Mouse (Mus musculus): Measurements from ENCODE around the gene Rsrp1. TPM values are rescaled to one million over a fixed set of nuclear protein-coding genes. Genes with fewer than 3 reads are reported as not detected.
"Not testable (repeated sequence)": the region's sequence is repeated elsewhere in the genome, so short reads cannot be mapped to it uniquely, and the experiment has no call there.

Rsrp1 gene
- 394 and 402 TPM in 2 replicates for total RNA-seq (2021)
- long read RNA-seq, experiment 1, transcript Rsrp1-201 (5 exons, 1,749 nt) = minor isoform, 114 of 758 reads
- long read RNA-seq, experiment 1, transcript Rsrp1-203 (6 exons, 2,151 nt) = minor isoform, 10 of 758 reads
- long read RNA-seq, experiment 1, transcript Rsrp1-204 (4 exons, 3,051 nt) = major isoform, 543 of 758 reads
- long read RNA-seq, experiment 1, partial matches to known transcripts = 44 of 758 reads
- long read RNA-seq, experiment 1, other reads (novel, unspliced or antisense) = 47 of 758 reads
- long read RNA-seq, experiment 2, transcript Rsrp1-201 (5 exons, 1,749 nt) = minor isoform, 120 of 587 reads
- long read RNA-seq, experiment 2, transcript Rsrp1-204 (4 exons, 3,051 nt) = major isoform, 381 of 587 reads
- long read RNA-seq, experiment 2, partial matches to known transcripts = 29 of 587 reads
- long read RNA-seq, experiment 2, other reads (novel, unspliced or antisense) = 53 of 587 reads

DNA sequence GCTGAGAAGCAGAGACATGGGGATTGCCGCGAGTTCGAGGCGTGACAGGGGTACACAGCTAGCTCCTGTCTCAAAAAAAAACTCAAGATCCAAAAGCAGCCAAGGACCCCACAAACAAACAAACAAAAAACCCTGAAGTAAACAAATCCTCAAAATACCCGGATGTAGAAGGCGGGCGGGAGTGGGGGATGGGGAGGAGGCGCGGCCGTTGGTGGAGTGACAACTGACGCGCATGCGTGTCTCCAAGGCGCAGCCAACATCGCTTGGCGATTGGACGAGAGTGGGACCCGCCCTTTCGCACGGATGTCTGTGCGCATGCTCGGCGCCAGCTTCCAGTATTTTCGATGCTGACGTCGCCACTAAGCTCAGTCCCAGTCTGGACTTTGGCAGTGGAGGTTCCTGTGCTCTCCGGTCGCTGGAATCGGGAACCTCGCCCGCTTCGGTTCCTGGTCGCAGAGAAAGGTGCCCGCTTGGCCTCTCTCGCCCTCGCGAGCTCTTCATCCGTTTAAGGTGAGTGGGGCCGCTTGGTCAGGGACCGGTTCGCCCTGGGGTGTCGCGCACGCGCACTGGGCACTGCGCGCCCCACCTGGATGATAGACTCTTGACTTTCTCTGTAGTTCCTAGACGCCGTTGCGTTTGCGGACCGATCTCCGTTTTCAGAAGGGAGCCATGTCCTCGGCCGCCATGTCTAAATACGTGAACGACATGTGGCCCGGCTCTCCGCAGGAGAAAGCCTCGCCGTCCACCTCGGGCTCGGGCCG lies at the start of gene Rsrp1:
TSS of gene Rsrp1 (plus strand) at position 335 of the 761 bp plus-strand sequence.
- DNase-seq = peak; percentile 99

- DNase-seq = peak; percentile 34
Observed at GRCm38 (mm10) chr4:134876171-134876570, 47.2 kb upstream of the Rsrp1 start.

DNA sequence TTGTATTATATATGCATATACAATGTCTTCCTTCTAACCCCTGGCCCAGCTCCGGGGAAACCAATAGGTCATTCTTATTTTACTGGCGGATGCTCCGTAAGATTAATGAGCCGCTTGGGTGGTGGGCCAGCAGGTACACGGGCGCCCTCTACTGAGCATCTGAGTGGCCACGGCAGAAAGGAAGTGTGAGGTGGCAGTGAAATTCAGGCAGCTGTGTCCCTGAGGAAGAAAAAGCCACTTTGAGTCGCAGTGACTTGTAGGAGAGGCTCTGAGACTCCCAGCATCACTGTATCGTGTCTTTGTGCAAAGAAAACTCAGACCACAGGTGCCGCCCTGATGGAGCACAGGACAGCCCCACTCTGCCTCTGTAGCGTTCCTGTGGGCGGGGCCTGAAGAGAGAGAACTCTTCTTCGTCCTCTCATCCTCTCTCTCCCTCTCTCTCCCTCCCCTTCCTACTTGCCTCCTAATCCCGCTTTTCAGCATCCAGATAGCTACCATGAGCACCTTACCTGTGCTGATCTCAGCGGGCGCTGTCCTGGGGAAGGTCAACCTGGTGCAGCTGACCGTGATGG lies 43.9 kb upstream of the Rsrp1 start:
- peak; percentile 86 for DNase-seq

DNA sequence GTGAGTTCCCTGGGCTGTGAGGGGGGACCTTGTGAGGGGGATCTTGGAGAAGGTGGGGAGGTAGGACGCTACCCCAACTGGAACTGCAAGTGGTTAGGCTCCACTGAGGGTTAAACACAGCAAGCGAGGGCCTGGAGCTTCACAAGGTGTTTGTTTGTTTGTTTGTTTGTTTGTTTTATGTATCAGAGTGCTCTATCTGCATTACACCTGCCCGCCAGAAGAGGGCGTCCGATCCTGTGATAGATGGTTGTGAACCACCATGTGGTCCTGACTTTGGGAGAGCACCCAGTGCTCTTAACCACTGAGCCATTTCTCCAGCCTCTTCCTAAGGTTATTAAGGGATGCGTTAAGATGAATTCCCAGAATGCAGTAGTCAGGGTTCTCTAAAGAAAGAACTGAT lies 43.4 kb upstream of the Rsrp1 start:
- DNase-seq = peak; percentile 38

DNA sequence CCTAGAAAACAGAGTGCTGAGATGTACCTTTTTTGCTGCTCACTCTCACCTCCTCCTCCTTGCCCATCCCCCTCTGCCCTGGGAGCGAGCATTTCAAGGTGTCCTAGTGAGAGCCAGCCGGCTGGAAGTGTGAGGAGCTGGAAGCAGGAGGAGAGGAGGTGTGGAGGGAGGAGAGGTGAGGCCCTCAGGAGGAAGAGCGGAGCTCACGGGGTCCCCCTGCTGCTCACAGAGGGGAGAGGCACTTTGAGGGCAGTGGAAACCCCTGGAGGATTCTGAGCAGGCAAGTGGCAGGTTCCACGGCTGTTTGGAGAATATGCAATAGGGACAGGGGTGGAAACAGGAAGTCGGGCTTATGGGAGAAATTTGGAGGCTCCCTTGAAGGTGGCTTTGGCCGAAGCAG lies 40.1 kb upstream of the Rsrp1 start:
- peak; percentile 71 for DNase-seq

DNA sequence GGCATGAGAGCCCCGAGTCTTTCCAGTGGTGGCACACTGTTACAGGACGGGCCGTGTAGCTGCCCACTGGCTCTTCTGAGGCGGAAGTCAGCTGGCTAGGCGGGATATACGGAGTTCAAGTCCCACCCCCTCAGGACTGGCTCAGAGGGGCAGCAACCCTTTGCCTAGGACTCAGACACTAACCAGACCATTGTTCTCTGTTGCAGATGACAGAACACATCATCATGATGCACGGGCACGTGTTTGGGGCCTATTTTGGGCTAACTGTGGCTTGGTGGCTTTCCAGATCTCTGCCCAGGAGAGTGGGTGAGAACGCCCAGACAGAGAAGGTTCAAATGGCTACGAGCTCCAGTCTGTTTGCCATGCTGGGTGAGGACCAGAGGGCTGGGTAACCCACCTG lies 39.6 kb upstream of the Rsrp1 start:
- DNase-seq = no peak

GRCm38 (mm10) chr4:134884364-134884763 lies 39.0 kb upstream of the Rsrp1 start:
- no peak for DNase-seq

DNA sequence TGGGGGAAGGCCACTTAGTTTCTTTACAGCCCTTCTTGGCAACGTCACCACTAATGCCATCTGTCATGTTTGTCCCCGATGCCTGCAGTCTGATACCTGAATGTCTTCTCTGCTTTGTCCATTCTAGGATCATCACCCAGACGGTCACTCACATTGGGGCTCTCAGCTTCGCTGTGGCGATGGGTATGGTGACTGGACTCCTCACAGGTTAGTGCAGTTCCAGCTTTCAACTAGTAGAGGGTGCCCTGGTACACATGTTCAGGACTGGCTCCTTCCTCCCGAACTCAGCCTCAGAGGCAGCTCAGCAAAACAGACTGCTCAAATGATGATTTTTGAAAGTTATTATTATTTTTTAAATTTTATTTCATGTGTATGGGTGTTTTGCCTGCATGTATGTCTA lies 31.3 kb upstream of the Rsrp1 start:
- DNase-seq = peak; percentile 79

GRCm38 (mm10) chr4:134897256-134897655 lies 26.1 kb upstream of the Rsrp1 start:
- peak; percentile 87 for DNase-seq

- DNase-seq = no peak
Observed at GRCm38 (mm10) chr4:134901126-134901525, 22.3 kb upstream of the Rsrp1 start.

DNA sequence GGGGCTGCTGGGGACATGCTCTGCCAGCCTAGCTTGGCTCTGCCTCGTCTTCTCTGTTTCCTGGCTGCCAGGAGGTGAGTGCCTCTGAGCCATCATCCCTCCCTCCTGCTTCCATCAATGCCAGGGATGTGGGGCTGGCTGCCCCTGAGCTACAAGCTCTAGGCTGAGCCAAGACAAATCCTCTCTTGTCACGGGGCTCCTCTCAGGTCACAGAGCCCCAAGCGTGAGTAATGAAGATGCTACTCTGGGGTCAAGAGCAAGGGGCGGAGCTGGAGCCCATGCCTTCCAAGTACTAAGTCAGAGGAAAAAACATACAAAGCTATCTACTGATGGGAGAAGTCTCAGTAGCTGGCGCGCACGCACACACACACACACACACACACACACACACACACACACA lies 20.3 kb upstream of the Rsrp1 start:
- DNase-seq = peak; percentile 68

GRCm38 (mm10) chr4:134911406-134911805 lies 12.0 kb upstream of the Rsrp1 start:
- not testable (repeated sequence) for DNase-seq

GRCm38 (mm10) chr4:134913413-134913812 lies 10.0 kb upstream of the Rsrp1 start:
- peak; percentile 88 for DNase-seq

DNA sequence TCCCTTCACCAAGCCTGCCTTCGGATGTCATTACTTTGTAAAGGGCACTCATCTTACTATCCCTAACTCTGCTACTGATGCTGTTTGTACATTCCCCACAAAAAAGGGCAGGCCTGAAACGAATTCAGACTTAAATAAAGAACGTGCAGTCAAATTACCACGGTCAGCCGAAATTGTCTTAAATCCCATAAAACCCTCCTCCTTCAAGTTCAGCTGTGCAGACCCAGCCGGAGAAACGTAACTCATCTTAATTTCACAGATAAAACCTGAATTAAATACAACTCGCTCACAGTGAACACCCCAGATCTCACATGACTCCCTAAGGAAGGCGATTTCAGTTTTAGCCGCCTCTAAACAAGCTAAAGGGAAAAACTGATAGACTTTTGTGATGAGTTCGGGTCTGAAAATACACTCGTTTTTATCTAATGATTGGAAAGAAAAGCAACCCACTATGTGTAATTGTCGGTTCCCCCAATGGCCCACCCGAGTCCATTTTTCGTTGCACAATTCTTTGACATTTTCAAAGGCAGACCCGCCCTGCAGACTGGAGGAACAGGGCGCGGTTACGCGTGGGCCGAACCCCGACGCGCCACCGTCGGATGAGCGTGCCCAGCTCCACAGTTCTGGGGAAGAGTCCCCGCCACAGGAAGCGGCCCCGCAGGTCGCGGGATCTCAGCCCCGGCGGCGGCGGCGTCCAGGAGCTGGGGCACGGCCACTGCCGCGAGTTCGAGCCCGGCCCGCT lies 9.1 kb upstream of the Rsrp1 start:
- DNase-seq = no peak

DNA sequence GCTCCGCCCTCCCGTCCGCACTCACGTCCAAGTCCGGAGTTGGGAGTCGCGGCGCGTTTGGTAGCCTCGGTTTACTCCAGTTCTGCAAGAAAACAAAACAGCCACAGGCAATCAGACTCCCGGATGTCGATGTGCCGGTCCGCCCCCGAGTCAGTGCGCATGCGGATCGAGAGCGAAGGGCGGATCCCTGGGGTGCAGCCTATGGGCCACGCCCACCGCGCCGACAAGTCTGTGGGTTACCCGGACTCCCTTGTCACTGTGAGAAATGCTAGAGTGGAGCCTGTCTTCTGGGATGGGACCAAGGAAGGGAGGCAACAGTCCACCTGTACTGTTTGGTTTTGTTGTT lies 8.6 kb upstream of the Rsrp1 start, which contains the start of gene Tmem50a:
TSS of gene Tmem50a (minus strand) at position 161 of the 346 bp plus-strand sequence.
- peak; percentile 98 for DNase-seq

DNA sequence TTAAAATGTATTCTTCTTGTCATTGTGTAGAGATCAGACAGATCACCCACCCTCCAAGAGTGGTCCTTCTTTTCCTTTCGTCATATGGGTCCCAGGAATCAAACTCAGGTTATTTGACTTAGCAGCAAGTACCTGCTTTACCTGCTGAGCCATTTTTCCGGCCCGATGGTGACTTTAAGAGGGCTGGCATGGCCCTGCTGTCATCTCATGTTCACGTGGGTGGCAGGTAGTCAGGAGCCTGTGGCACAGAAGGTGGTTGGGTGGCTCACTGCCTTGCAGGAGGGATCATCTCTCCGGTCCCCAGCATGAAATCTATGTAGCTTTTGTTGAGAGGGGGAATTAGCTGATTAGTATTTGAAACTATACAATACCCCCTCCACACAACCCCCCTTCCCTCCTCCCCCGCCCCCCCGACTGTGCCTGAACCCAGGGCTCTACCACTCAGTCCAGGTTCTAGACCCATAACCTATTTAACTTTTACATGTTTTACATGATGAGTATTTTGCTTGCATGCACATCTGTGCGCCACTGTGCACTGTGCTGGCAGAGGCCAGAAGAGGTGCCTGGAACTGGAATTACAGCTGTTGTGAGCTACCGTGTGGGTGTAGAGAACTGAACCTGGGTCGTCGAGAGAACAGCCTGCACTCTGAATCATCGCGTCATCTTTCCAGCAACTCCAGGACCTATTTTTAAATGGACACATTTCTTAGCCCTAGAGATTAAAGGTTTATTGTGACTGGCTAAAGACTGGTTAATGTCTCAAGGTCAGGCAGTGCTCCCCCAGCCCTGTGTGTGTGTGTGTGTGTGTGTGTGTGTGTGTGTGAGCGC lies 8.0 kb upstream of the Rsrp1 start:
- no peak for DNase-seq

DNA sequence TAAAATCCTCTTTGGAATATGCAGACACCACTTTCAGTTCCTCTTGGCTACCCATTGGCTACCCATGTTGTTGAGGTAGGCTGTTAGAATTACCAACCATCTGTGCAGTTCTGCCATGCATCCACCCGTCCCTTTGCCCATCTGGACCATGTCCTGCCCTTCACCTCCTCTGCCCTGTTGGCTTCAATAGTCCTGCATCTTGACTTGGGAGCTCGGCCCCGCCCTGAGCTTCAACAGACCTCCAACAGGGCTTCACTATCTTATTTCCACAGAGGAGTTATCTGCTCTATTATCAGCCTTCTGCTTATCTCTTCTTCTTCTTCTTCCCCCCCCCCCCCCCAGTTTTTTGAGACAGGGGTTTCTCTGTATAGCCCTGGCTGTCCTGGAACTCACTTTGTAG lies 6.2 kb upstream of the Rsrp1 start:
- no peak for DNase-seq

DNA sequence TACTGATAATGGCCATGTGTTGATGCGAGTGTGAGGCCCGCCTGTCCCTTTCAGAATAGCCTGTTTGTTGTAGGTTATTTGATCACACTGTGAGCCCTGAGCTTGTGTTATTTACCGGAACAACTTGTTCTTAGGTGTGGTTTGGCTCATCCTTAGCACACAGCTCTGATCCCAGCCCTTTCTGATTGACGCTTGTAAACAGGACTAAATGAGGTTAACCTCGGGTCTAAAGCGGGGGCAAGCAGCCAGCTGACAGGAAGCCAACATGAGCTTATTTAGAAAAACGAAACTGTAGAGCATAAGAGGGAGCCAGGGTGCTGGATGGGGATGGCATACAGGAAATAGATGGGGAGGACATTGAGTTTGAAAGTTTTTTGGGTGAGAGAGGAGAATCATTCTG lies 5.0 kb upstream of the Rsrp1 start:
- peak; percentile 84 for DNase-seq

DNA sequence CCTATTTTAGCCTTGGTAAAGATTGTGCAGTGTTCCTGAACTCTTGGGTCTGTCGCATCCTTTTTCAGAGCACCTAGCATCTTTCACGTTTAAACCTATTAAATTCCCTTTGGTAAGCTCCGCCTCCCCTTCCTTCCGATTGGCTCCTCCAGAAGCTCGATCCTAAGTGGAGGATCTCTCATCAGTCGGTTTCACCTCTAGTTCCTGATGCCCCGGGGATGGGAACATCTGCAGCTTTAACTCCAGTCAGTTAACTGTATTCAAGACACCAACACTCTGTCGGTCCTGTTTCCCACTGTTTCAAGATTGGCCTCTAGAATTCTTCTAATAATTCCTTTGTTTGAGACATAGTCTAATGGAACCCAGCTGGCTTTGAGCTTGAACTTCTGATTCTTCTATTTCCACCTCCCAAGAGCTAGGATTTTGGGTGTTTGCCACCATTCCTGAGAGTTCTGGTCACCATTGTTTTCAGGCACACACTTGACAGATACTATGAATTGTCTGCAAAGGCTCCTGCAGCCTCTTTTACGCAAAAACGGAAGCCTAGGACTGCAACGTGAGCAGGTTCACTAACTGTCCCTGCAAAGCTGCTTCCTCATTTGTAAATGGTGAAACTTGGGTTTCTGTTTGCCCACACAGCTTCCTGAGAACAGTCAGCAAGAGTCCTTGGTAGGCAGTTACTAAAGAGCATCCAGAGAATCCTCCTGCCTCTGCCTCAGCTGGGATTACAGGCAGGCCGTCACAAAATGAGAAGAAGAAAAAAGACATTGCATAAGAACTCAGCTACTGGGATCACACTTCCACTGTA lies 3.5 kb upstream of the Rsrp1 start:
- DNase-seq = no peak

GRCm38 (mm10) chr4:134920631-134921030 lies 2.8 kb upstream of the Rsrp1 start:
- no peak for DNase-seq

GRCm38 (mm10) chr4:134921703-134922102 lies 1.7 kb upstream of the Rsrp1 start:
- no peak for DNase-seq
